Mouse (Mus musculus): ENCODE results near the gene Kcnd1. TPM values are rescaled to one million over a fixed set of nuclear protein-coding genes. Genes with fewer than 3 reads are reported as not detected.
"Not testable (repeated sequence)": the region's sequence is repeated elsewhere in the genome, so short reads cannot be mapped to it uniquely, and the experiment has no call there.

The Kcnd1 gene
- polyA plus RNA-seq, 1 experiment, result 0.03 TPM

GRCm38 (mm10) chrX:7789542-7790136, 32.5 kb upstream of the Kcnd1 start, which contains the start of gene Gripap1:
Gripap1 (plus strand) TSS chrX:7789765.
- Histone ChIP-seq H3K9me3 (ENCODE audit: control insufficient read depth, low read length) (0 out of 2 replicates have a peak, but pooled peaks cover 2% of the 10 kb centered on the region), H3K36me3 (ENCODE audit: control insufficient read depth) (peaks cover 34% of the 10 kb centered on the region), H3K27me3 (ENCODE audit: control insufficient read depth) (no peaks in the 10 kb centered on the region), H3K4me3 (replicated peaks) (peak within 1 kb of the TSS; percentile 89), H3K4me1 (ENCODE audit: control insufficient read depth) (peaks cover 23% of the 10 kb centered on the region)
- no peak for TF ChIP-seq TAL1 (IDR thresholded peaks at IDR 0.05; ENCODE audit: low read length)
- TF ChIP-seq GATA1 (IDR thresholded peaks at IDR 0.05; ENCODE audit: low read length), result no peak

DNA sequence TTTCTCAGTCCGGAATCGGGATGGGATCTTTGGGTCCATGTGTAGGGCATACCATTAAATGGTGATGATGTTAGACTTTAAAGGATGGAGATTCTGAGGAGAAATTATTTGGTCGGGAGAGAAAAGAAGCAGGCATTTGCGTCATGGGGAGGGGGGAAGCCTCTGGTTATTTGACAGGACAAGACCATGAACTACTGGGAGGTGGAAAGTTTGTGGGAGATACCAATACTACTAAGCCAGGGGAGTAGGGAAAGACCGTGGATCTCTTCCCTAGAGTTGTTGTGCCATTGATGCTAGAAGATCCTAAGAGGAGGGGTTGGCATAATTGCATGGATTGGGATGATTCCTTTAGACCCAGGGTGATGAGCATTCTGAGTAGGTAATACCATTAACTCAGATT, 31.8 kb upstream of the Kcnd1 start:
- Histone ChIP-seq H3K27me3 (ENCODE audit: control insufficient read depth) (no peaks in the 10 kb centered on the region), H3K36me3 (ENCODE audit: control insufficient read depth) (peaks cover 40% of the 10 kb centered on the region), H3K4me3 (replicated peaks) (peak overlapping the region; percentile 89), H3K4me1 (ENCODE audit: control insufficient read depth) (peaks cover 23% of the 10 kb centered on the region), H3K9me3 (ENCODE audit: control insufficient read depth, low read length) (0 out of 2 replicates have a peak, but pooled peaks cover 2% of the 10 kb centered on the region)
- TF ChIP-seq GATA1 (IDR thresholded peaks at IDR 0.05; ENCODE audit: low read length) (no peak), TAL1 (IDR thresholded peaks at IDR 0.05; ENCODE audit: low read length) (no peak)

GRCm38 (mm10) chrX:7793361-7793760, 28.7 kb upstream of the Kcnd1 start:
- peaks cover 61% of the 10 kb centered on the region for H3K36me3 ChIP-seq (ENCODE audit: control insufficient read depth)
- H3K4me3 ChIP-seq (replicated peaks), result no peak overlapping the region
- H3K27me3 ChIP-seq (ENCODE audit: control insufficient read depth), result no peaks in the 10 kb centered on the region
- 0 out of 2 replicates have a peak, but pooled peaks cover 2% of the 10 kb centered on the region for H3K9me3 ChIP-seq (ENCODE audit: control insufficient read depth, low read length)
- no peak for TF ChIP-seq TAL1 (IDR thresholded peaks at IDR 0.05; ENCODE audit: low read length)
- TF ChIP-seq GATA1 (IDR thresholded peaks at IDR 0.05; ENCODE audit: low read length), result no peak
- H3K4me1 ChIP-seq (ENCODE audit: control insufficient read depth), result peaks cover 31% of the 10 kb centered on the region

- Histone ChIP-seq H3K9me3 (ENCODE audit: control insufficient read depth, low read length) (no peaks in the 10 kb centered on the region), H3K4me3 (replicated peaks) (no peak overlapping the region), H3K36me3 (ENCODE audit: control insufficient read depth) (peaks cover 77% of the 10 kb centered on the region), H3K4me1 (ENCODE audit: control insufficient read depth) (peaks cover 29% of the 10 kb centered on the region), H3K27me3 (ENCODE audit: control insufficient read depth) (no peaks in the 10 kb centered on the region)
- TF ChIP-seq GATA1 (IDR thresholded peaks at IDR 0.05; ENCODE audit: low read length) (no peak), TAL1 (IDR thresholded peaks at IDR 0.05; ENCODE audit: low read length) (no peak)
Measured at GRCm38 (mm10) chrX:7795016-7795415, 27.1 kb upstream of the Kcnd1 start.

- no peaks in the 10 kb centered on the region for H3K9me3 ChIP-seq (ENCODE audit: control insufficient read depth, low read length)
- TF ChIP-seq TAL1 (IDR thresholded peaks at IDR 0.05; ENCODE audit: low read length) (no peak), GATA1 (IDR thresholded peaks at IDR 0.05; ENCODE audit: low read length) (no peak)
- H3K36me3 ChIP-seq (ENCODE audit: control insufficient read depth), result peaks cover 87% of the 10 kb centered on the region
- H3K4me3 ChIP-seq (replicated peaks), result no peak overlapping the region
- H3K4me1 ChIP-seq (ENCODE audit: control insufficient read depth), result peaks cover 13% of the 10 kb centered on the region
- no peaks in the 10 kb centered on the region for H3K27me3 ChIP-seq (ENCODE audit: control insufficient read depth)
Measured at GRCm38 (mm10) chrX:7797327-7797726, 24.8 kb upstream of the Kcnd1 start.

DNA sequence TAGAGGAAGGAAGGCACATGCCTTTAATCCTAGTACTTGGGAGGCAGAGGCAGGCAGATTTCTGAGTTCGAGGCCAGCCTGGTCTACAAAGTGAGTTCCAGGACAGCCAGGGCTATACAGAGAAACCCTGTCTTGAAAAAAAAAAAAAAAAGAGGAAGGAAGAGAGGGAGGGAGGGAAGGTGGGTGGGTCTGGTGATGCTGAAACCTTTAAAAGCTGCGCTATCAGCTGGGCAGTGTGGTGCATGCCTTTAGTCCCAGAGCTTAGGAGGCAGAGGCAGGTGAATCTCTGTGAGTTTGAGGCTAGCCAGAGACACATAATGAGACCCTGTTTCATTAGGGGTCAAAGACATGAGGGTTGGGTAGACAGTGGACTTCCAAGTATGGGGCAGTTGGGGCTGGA, 19.9 kb upstream of the Kcnd1 start:
- H3K4me3 ChIP-seq (replicated peaks); H3K4me1 ChIP-seq (ENCODE audit: control insufficient read depth); H3K9me3 ChIP-seq (ENCODE audit: control insufficient read depth, low read length); H3K27me3 ChIP-seq (ENCODE audit: control insufficient read depth): not testable (repeated sequence)
- peaks cover 86% of the 10 kb centered on the region for H3K36me3 ChIP-seq (ENCODE audit: control insufficient read depth)

- H3K4me3 ChIP-seq (replicated peaks); H3K9me3 ChIP-seq (ENCODE audit: control insufficient read depth, low read length); H3K4me1 ChIP-seq (ENCODE audit: control insufficient read depth); H3K27me3 ChIP-seq (ENCODE audit: control insufficient read depth): not testable (repeated sequence)
- peaks cover 91% of the 10 kb centered on the region for H3K36me3 ChIP-seq (ENCODE audit: control insufficient read depth)
Measured at GRCm38 (mm10) chrX:7815016-7815415, 7.1 kb upstream of the Kcnd1 start.

DNA sequence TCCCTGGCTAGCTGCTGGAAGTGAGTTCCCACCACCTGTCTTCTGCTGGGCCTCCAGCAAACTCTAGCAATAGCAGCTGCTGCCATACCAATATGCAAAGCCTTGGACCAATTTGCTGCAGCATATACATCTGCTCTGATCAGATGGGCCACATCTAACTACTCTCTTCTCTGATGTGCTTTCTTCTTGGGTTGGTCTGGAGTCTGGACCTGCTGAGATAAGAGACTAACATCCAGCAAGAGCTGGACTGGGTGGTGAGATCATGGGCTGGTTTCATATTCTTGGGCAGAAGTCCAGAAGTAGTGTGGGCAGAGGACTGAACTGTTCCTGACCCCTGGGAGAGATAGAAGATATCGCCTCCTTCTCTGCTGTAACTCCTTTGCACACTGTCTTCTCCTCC, 15.1 kb downstream of the Kcnd1 start:
- peak; percentile 72 for TF ChIP-seq GATA1 (IDR thresholded peaks at IDR 0.05; ENCODE audit: low read length)
- TF ChIP-seq TAL1 (IDR thresholded peaks at IDR 0.05; ENCODE audit: low read length), result peak; percentile 58
- Histone ChIP-seq H3K27me3 (ENCODE audit: control insufficient read depth) (no peaks in the 10 kb centered on the region; the same call in 1 of the 2 replicates), H3K9me3 (ENCODE audit: control insufficient read depth, low read length) (peaks cover 11% of the 10 kb centered on the region), H3K4me3 (replicated peaks) (peak overlapping the region; percentile 38), H3K36me3 (ENCODE audit: control insufficient read depth) (no peaks in the 10 kb centered on the region; the same call in none of the 2 replicates), H3K4me1 (ENCODE audit: control insufficient read depth) (peaks cover 73% of the 10 kb centered on the region)

DNA sequence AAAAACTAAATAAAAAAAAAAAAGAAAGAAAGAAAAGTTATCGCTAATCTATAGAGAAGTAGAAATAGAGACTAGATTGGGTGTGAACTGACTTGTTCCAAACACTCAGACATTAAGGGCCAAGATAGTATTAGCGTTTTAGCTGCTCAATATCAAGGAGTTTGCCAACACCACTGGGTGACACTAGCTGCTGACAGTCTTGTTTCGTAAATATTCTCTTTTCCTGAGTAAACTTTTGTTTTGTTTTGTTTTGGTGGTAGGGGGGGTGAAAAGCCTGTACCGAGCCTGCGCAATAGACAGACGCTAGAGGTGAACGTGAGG, 18.7 kb downstream of the Kcnd1 start:
- H3K9me3 ChIP-seq (ENCODE audit: control insufficient read depth, low read length), result peaks cover 12% of the 10 kb centered on the region
- TF ChIP-seq GATA1 (IDR thresholded peaks at IDR 0.05; ENCODE audit: low read length), result no peak
- no peak for TF ChIP-seq TAL1 (IDR thresholded peaks at IDR 0.05; ENCODE audit: low read length)
- H3K27me3 ChIP-seq (ENCODE audit: control insufficient read depth), result no peaks in the 10 kb centered on the region; the same call in 1 of the 2 replicates
- peaks cover 71% of the 10 kb centered on the region for H3K4me1 ChIP-seq (ENCODE audit: control insufficient read depth)
- peak overlapping the region; percentile 94 for H3K4me3 ChIP-seq (replicated peaks)
- H3K36me3 ChIP-seq (ENCODE audit: control insufficient read depth), result peaks cover 32% of the 10 kb centered on the region

Measured in erythroblast, embryonic 14.5 days (primary cell).